ENCODE assay signal across 9 mouse cellular contexts in the genomic region with DNA sequence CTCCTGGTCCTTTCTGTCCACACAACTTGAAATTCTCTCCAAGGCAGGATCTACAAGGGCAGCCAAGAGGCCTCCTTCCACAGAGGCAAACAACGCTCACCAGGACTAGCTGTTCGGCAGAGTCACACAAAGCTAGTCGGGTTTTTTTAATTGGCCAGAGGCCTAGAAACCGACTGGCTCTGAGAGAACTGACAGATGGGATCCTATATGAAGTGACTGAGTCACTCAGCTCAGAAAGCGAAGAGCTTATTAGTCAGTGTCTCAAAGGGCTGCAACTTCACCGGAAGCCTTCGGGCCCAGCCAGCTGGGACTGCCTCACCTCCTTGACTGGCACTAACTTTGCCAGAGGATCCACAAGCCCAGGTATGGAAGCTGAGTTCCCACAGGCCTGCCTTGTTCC. TPM values are rescaled to one million over a fixed set of nuclear protein-coding genes. Genes with fewer than 3 reads are reported as not detected.
DNase-seq lines count a peak whose midpoint lies in the region; ATAC-seq lines count a peak whose summit lies in the region.
"Had no signal": no experiment of that assay in that cellular context is flagged by ENCODE, and none has a peak within 500 bp of the region (broad histone marks: within the 10 kb centered on the region; RNA-seq: fewer than 3 reads in every experiment).

No protein-coding gene starts in this region.

- 37% methylated on average over 7 of the region's 7 CpGs for WGBS in forebrain, embryonic 14.5 days
- WGBS in liver, embryonic 11.5 days: 76% methylated on average over 7 of the region's 7 CpGs

- no peak overlapping the region for H3K4me2 ChIP-seq in forebrain, embryonic 14.5 days (ENCODE audit: low read length)
- H3K4me2 ChIP-seq in liver, embryonic 11.5 days: no peak overlapping the region

- intact Hi-C loops in left cerebral cortex, postnatal 14 days (cut with DNase I): no loop called here

- peaks cover 13% of the 10 kb centered on the region for H3K4me1 ChIP-seq in forebrain, embryonic 14.5 days (ENCODE audit: control insufficient read depth, insufficient read depth, low read length)
- no peaks in the 10 kb centered on the region for H3K4me1 ChIP-seq in liver, embryonic 11.5 days (replicated peaks; ENCODE audit: control insufficient read depth, insufficient read depth, low read length)

- no peaks in the 10 kb centered on the region for H3K36me3 ChIP-seq in forebrain, embryonic 14.5 days (ENCODE audit: control insufficient read depth, insufficient read depth, low read length)
- H3K36me3 ChIP-seq in liver, embryonic 11.5 days (ENCODE audit: control insufficient read depth, insufficient read depth, low read length): no peaks in the 10 kb centered on the region

- no peaks in the 10 kb centered on the region for H3K27me3 ChIP-seq in forebrain, embryonic 14.5 days (replicated peaks; ENCODE audit: control insufficient read depth, insufficient read depth, low read length)
- 0 out of 2 replicates have a peak, but pooled peaks cover 2% of the 10 kb centered on the region for H3K27me3 ChIP-seq in liver, embryonic 11.5 days (replicated peaks; ENCODE audit: control insufficient read depth, insufficient read depth, low read length)

- H3K4me3 ChIP-seq in forebrain, embryonic 14.5 days (ENCODE audit: low read depth, low read length): no peak overlapping the region
- no peak overlapping the region for H3K4me3 ChIP-seq in liver, embryonic 11.5 days (ENCODE audit: low read depth, low read length)

- DNase-seq in adrenal gland, adult 2 months: peak; percentile 22
- DNase-seq in adrenal gland, postnatal 25 days: no peak
- peak; percentile 60 for DNase-seq in 3134 (ENCODE audit: extremely low read depth, insufficient read length, low spot score)
- DNase-seq in forebrain, embryonic 14.5 days (ENCODE audit: low spot score): peak; percentile 90
- peak; percentile 65 to 88 for DNase-seq in left cerebral cortex, postnatal 14 days (ENCODE audit: low spot score in 2 of 2)
- DNase-seq in liver, embryonic 11.5 days (ENCODE audit: low spot score): no peak

- peak overlapping the region; percentile 80 for H3K27ac ChIP-seq in forebrain, embryonic 14.5 days (ENCODE audit: low read depth, low read length)
- H3K27ac ChIP-seq in liver, embryonic 11.5 days (ENCODE audit: low read depth, low read length): no peak overlapping the region

- no peaks in the 10 kb centered on the region for H3K9me3 ChIP-seq in forebrain, embryonic 14.5 days (replicated peaks; ENCODE audit: control insufficient read depth, low read length)
- no peaks in the 10 kb centered on the region for H3K9me3 ChIP-seq in liver, embryonic 11.5 days (ENCODE audit: control insufficient read depth, low read length)

- H3K9ac ChIP-seq in forebrain, embryonic 14.5 days (ENCODE audit: low read length): no peak overlapping the region
- H3K9ac ChIP-seq in liver, embryonic 11.5 days (ENCODE audit: low read depth, low read length): no peak overlapping the region

- peak; percentile 70 for ATAC-seq in forebrain, embryonic 14.5 days
- no peak for ATAC-seq in liver, embryonic 11.5 days (replicated peaks; ENCODE audit: low FRiP score)
- no peak for ATAC-seq in megakaryocyte, adult 5-6 weeks (ENCODE audit: poor library complexity, severe bottlenecking)
- no peak for ATAC-seq in CD4-positive, CD25-positive, alpha-beta regulatory T cell, adult 4 months
- ATAC-seq: intestine, embryonic 16.5 days had no signal

RNA-seq across cellular contexts. Expression of gene Rapgef1, which starts 55.5 kb away (rescaled TPM):
- total RNA-seq in adrenal gland, adult 2 months (2021): 10 to 100 TPM; 46.2 to 48.2 TPM
- 44.1 and 50.9 TPM in 2 replicates for polyA plus RNA-seq in adrenal gland, adult 2 months (2012; rRNA removed)
- total RNA-seq in adrenal gland, postnatal 25 days (2021): 47.5 and 49.5 TPM in 2 replicates
- polyA plus RNA-seq in forebrain, embryonic 14.5 days (2014; fragmentation: Nextera tagmentation; extraction: Ambion mirVana): 17.3 and 19.9 TPM in 2 replicates
- 100 to 1,000 TPM; 118 to 124 TPM for total RNA-seq in left cerebral cortex, postnatal 14 days (2021)
- 15.2 and 16.5 TPM in 2 replicates for polyA plus RNA-seq in liver, embryonic 11.5 days (2014; fragmentation: Nextera tagmentation; extraction: Ambion mirVana)
- 20.1 and 20.2 TPM in 2 replicates for total RNA-seq in megakaryocyte, adult 5-6 weeks (2015)
- total RNA-seq in megakaryocyte, adult 5-6 weeks (2017): 22.7 and 22.8 TPM in 2 replicates
- polyA plus RNA-seq in CD4-positive, CD25-positive, alpha-beta regulatory T cell, adult 4 months (2017; shearing (Covaris generic)): 10 to 100 TPM; 28.7 to 35.9 TPM

Comparison
In these comparisons a context has a peak if more than half of its experiments do, and no peak if none do; other contexts are left out.
1. DNase-seq: peak in adrenal gland, adult 2 months (single experiment), 3134 (single experiment), forebrain, embryonic 14.5 days (single experiment) and left cerebral cortex, postnatal 14 days (2 of 2); none in adrenal gland, postnatal 25 days (single experiment) and liver, embryonic 11.5 days (single experiment).